Mouse (Mus musculus): ENCODE measurements at regions not wholly inside any gene's neighbourhood (a gene's known extent, or its start where the extent isn't known, plus 50 kb on each side); places are given as distances from the start of the nearest gene placed in this dataset.
"Not testable (repeated sequence)": the region's sequence is repeated elsewhere in the genome, so short reads cannot be mapped to it uniquely, and the experiment has no call there.

- DNase-seq (ENCODE audit: low spot score) = peak; percentile 47
These were observed 219.2 kb downstream of the Bcl11a start for GRCm38 (mm10) chr11:24296893-24297624.

GRCm38 (mm10) chr11:24297763-24298162 lies 219.9 kb downstream of the Bcl11a start:
- no peak for DNase-seq (ENCODE audit: low spot score)

GRCm38 (mm10) chr11:24300351-24300750 lies 222.5 kb downstream of the Bcl11a start:
- no peak for DNase-seq (ENCODE audit: low spot score)

GRCm38 (mm10) chr11:24301201-24301600 lies 223.3 kb downstream of the Bcl11a start:
- DNase-seq (ENCODE audit: low spot score) = no peak

GRCm38 (mm10) chr11:24305145-24305553 lies 227.3 kb downstream of the Bcl11a start:
- no peak for DNase-seq (ENCODE audit: low spot score)

- DNase-seq (ENCODE audit: low spot score) = peak; percentile 16
These were observed 227.8 kb downstream of the Bcl11a start for GRCm38 (mm10) chr11:24305691-24306090.

- no peak for DNase-seq (ENCODE audit: low spot score)
These were observed 228.2 kb downstream of the Bcl11a start for GRCm38 (mm10) chr11:24306101-24306500.

- no peak for DNase-seq (ENCODE audit: low spot score)
These were observed 229.9 kb downstream of the Bcl11a start for GRCm38 (mm10) chr11:24307601-24308252.

- no peak for DNase-seq (ENCODE audit: low spot score)
These were observed 230.4 kb downstream of the Bcl11a start for GRCm38 (mm10) chr11:24308253-24308633.

- no peak for DNase-seq (ENCODE audit: low spot score)
These were observed 236.2 kb downstream of the Bcl11a start for GRCm38 (mm10) chr11:24314046-24314445.

- no peak for DNase-seq (ENCODE audit: low spot score)
These were observed 237.7 kb downstream of the Bcl11a start for GRCm38 (mm10) chr11:24315582-24315981.

GRCm38 (mm10) chr11:24316198-24316597 lies 238.3 kb downstream of the Bcl11a start:
- DNase-seq (ENCODE audit: low spot score) = no peak

- DNase-seq (ENCODE audit: low spot score) = no peak
These were observed 240.3 kb downstream of the Bcl11a start for GRCm38 (mm10) chr11:24317989-24318735.

GRCm38 (mm10) chr11:24319222-24319621 lies 241.4 kb downstream of the Bcl11a start:
- no peak for DNase-seq (ENCODE audit: low spot score)

GRCm38 (mm10) chr11:24322412-24322811 lies 244.6 kb downstream of the Bcl11a start:
- DNase-seq (ENCODE audit: low spot score) = not testable (repeated sequence)

- no peak for DNase-seq (ENCODE audit: low spot score)
These were observed 250.6 kb downstream of the Bcl11a start for GRCm38 (mm10) chr11:24328481-24328880.

GRCm38 (mm10) chr11:24330366-24331124 lies 252.7 kb downstream of the Bcl11a start:
- DNase-seq (ENCODE audit: low spot score) = no peak

- DNase-seq (ENCODE audit: low spot score) = no peak
These were observed 254.4 kb downstream of the Bcl11a start for GRCm38 (mm10) chr11:24332241-24332640.

- DNase-seq (ENCODE audit: low spot score) = no peak
These were observed 255.3 kb downstream of the Bcl11a start for GRCm38 (mm10) chr11:24333111-24333510.

GRCm38 (mm10) chr11:24335256-24335655 lies 257.4 kb downstream of the Bcl11a start:
- DNase-seq (ENCODE audit: low spot score) = no peak

GRCm38 (mm10) chr11:24338111-24338510 lies 260.3 kb downstream of the Bcl11a start:
- DNase-seq (ENCODE audit: low spot score) = no peak

- no peak for DNase-seq (ENCODE audit: low spot score)
These were observed 261.2 kb downstream of the Bcl11a start for GRCm38 (mm10) chr11:24339061-24339460.
